Mouse (Mus musculus) frontal cortex, postnatal 36 days (tissue): Measurements from ENCODE around the gene Smarcd2.

Source experiments
- DNase-seq, 2 experiments: peaks; one replicate each; pipeline ENCODE4 v3.0.0; 2022; ENCODE audit warnings: low spot score in 2 of 2

The Smarcd2 gene

DNA sequence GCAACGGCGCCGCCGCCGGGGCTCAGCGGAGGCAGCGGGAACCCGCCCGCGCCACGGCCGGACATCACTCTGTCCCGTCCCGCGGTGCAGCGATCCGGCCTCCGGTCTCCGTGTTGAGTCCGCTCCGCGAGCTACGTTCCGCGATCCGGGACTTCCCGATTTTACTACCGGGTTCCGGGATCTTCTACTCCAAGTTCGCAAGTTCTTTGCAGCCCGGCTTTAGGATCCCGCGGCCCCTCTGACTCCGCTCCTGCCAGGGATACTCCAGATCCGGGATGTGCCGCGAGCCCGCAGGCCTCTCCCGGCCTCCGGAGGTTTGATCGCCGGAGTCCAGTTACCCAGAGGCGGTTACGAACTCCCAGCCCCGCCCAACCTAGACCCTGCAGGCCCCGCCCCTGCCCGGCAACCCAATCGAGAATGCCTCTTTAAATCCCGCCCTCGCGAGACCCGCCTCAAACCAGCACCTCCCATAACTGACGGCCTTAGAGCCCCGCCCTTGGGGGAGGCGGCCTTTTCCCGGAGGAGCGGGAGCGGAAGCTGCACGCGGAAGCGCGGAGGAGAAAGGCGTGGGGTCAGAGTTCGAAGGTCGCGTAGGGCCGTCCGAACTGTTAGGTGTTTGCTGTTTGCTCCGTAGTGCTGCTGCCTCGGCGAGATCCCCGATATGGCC is at the start of gene Smarcd2:
TSS of gene Smarcd2 (minus strand) at position 329 of the 667 bp plus-strand sequence.
- DNase-seq = peak; percentile 98 to 99

DNA sequence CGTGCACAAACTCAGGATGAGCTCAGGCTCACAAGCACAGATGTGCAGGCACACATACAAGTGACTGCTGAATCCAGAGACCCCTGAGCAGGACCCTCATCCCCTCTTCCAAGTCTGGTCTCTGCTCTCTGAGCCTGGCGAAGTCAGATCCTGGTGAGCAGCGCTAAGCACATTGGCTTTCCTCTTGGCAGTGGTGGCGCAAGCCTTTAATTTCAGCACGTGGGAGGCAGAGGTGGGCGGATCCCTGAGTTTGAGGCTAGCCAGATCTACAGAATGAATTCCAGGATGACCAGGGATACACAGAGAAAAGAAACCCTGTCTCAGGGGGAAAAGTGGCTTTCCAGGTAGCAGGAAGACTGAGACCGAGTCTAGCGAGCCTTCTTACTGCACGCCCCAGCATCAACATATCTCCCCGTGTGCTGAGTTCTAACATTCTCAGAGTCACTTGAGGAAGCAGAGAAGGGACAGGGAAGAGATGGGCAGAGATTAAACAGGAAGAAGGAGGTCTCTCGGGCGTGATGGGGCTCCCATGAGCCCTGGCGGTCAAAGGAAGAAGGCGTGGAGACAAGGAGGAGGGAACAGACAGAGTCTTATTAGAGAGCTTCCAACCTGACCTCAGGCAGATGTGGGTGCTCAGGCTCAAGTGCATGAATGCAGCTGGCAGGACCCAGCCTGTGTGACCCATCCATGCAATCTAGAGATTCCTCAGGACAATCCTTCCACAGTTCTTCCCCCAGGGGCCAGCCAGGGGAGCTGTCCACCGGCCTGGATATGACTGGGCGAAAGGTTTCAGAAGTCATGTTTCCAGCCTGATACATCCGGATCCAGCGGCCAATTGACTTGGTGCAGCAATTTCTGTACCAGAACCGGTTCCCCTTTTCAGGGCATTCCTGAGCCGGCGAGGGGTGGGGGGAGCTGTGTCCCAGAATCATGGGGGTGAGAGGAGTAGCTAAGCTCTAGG is 45.9 kb upstream of the Smarcd2 start:
- DNase-seq = peak; percentile 24 to 30

GRCm38 (mm10) chr11:106317801-106318200 is 45.0 kb upstream of the Smarcd2 start:
- no peak for DNase-seq

- DNase-seq = no peak
Observed at GRCm38 (mm10) chr11:106316416-106316815, 43.6 kb upstream of the Smarcd2 start.

DNA sequence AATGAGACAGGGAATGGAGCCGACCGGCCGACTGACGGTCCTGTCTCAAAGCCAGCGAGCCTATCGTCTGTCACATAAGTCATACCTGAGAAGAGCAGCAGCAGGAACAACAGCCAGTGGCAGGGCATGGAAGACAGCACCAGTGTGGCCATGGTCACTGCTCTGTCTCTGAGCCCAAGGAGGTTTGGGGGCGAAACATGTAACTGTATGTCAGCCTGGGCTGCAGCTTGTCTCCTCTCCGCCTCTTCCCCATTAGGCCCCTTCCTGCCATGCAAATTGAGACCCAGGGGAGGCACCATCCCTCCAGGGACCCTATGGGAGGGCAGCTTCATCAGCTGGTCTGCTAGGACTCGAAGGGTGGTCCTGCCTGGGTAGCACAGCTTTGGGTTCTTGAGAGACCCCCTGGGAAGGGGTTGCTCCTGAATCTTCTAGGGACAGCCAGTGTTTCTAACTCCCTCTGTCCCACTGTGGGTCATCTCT is 41.6 kb upstream of the Smarcd2 start, which contains the start of gene Cd79b:
TSS of gene Cd79b (minus strand) at position 430 of the 480 bp plus-strand sequence.
- no peak for DNase-seq

DNA sequence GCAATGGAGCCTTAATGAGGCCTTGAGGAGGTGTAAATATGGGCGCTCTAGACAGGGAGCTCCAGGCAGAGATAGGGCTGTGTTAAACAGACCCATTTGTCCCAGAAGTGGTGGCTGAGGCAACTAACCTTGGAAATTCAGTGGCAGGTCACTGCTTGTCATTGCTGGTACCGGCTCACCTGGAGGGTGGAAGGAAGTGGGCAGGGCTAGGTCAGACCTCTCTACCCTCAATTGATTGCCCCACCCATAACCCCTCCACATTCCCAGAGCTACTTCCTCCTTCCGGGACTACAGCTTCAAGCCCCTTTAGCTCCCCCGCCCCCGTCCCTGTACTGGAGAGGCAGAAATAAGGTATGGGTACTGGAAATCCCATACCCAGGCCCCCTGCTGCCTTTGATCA is 40.8 kb upstream of the Smarcd2 start:
- no peak for DNase-seq

GRCm38 (mm10) chr11:106310123-106310522 is 37.4 kb upstream of the Smarcd2 start:
- DNase-seq = no peak

DNA sequence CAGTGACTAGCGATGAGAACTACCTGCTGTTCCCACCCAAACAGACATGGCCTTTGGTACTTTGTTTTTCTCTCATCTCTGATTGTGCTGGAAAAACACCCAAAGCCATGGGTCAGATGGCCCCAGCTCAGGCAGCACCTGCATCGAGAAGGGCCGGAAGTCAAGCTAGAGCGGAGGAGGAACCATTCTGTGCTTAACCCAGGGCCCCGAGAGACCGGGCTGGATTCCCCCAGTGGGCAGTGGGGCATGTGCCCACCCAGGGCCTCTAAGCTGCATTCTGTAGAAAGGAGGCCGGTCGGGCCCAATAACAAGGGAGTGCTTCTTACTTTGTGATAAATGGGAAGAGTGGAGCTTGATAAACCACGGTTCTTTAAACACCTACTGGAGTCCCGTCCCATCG is 35.4 kb upstream of the Smarcd2 start:
- no peak for DNase-seq

GRCm38 (mm10) chr11:106307432-106307831 is 34.7 kb upstream of the Smarcd2 start:
- DNase-seq = no peak

GRCm38 (mm10) chr11:106306758-106307157 is 34.0 kb upstream of the Smarcd2 start:
- DNase-seq = no peak

- no peak for DNase-seq
Observed at GRCm38 (mm10) chr11:106306065-106306385, 33.3 kb upstream of the Smarcd2 start.

- DNase-seq = no peak
Observed at GRCm38 (mm10) chr11:106305348-106306064, 32.7 kb upstream of the Smarcd2 start.

GRCm38 (mm10) chr11:106302634-106303033 is 29.9 kb upstream of the Smarcd2 start:
- peak; percentile 13 to 31 for DNase-seq

DNA sequence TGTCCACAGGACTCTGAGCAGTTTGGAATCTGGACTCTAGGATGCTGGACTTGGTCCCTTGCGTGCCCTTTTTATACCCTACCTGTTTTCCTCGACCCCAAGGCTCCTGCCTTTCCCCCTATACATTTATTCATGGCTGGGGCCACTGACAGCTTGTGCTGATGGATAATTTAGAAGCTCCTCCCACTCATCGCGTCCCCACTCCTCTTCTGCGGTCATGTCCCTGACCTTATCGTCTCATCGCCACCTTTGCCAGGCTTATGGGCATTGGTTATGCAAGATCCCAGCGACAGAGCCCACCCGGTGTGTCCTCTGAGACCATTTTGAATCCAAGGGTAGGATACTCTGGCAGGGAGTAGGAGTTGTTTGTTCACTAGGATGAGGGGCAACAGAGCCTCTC is 29.0 kb upstream of the Smarcd2 start, which contains the start of gene Gh:
TSS of gene Gh (minus strand) at position 101 of the 400 bp plus-strand sequence.
- no peak for DNase-seq

DNA sequence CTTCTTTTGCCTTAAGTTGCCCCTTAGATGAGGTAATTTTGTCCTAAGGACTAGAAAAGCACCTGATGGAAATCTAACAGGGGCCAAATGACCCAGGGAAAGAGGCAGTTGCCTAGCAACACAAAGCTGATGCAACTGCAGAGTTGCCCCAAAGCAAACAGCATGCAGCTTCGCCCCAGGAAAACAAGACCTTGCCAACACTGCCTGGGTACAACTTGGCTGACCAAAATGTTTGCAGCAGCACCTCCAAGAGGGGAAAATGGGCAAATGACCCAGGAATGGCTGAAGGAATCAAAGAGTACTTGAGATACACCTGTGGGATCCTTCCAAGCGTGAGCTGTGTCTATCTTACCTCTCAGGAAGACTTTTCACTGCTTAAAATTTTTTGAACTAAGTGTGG is 19.1 kb upstream of the Smarcd2 start:
- DNase-seq = no peak

DNA sequence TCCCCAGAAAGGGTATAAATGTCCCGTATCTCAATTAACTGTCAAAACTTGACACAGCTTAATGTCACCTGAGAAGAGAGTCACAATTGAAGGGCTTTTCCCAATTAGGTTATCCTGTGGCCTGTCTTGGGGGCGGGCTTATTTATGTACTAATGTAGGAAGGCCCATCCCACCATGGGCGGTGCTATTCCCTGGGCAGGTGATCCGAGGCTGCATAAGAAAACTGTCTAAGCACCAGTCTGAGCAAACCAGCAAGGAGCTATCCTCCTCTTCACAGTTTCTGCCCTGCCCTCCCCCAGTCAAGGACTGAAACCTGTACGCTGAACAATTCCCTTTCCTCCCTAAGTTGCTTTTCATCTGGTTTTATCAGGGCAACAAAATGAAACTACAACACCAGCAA is 17.6 kb upstream of the Smarcd2 start:
- DNase-seq = no peak

DNA sequence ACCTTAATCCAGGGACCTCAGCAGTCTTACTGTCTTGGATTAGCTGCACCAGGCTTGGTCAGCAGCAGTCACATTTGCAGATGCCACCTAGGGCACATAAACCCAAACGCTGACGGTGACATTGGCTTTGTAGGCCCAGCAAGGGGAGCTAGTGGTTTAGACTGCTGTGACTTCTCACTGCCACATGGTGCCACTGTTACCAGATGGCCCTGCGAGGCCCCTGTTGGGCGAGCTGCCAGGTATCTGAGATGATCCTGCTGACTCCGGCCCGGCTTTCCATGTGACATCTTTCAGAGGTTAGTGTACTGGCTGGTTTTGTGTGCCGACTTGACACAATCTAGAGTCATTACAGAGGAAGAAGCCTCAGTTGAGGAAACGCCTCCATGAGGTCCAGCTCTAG is 16.6 kb upstream of the Smarcd2 start:
- DNase-seq = no peak

DNA sequence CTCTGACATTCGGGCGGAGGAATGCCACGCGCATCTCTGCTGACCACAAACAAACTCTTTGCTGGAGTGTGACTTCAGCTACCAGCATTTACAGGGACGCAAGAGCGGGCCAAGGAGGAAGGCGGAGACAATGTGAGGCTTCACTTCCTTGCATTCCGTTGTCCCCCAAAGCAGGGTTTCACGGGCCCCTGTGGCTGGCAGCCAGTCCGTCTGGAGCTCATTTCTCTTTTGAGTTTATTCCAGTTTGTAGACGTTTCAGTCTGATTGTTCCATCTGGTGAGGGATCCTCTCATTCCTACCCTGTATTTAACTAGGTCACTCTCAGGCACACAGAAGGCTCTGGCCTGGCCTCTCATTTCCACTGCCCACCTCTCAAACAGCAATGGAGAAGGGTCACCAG is 14.2 kb upstream of the Smarcd2 start:
- DNase-seq = no peak

GRCm38 (mm10) chr11:106286206-106286605 is 13.4 kb upstream of the Smarcd2 start:
- no peak for DNase-seq

DNA sequence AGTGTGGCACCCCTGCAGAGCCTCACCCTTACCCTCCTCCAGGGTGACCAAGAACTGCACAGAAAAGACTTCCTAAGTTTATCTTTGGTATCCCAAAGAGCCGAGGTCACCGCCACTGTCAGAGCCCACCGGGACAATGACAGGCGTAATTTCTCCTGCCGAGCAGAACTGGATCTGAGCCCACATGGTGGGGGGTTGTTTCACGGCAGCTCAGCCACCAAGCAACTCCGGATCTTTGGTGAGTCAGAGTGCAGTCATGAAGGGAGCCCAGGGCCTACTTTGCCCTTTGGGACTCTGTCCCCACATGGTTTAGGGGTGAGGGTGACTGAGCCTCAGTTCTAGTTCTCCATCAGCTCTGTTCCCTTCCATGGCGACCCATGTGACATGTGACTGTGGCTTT is 11.4 kb upstream of the Smarcd2 start:
- no peak for DNase-seq

GRCm38 (mm10) chr11:106283371-106283770 is 10.6 kb upstream of the Smarcd2 start:
- no peak for DNase-seq

GRCm38 (mm10) chr11:106282452-106282851 is 9.7 kb upstream of the Smarcd2 start:
- no peak for DNase-seq
